Mouse (Mus musculus) naive thymus-derived CD4-positive, alpha-beta T cell, adult 2 months (primary cell): ENCODE measurements around the gene Dnm2.
"Not testable (repeated sequence)": the region's sequence is repeated elsewhere in the genome, so short reads cannot be mapped to it uniquely, and the experiment has no call there.

Experiments used
- DNase-seq: peaks from one replicate; pipeline ENCODE4 v3.0.0-alpha.2; 2011; ENCODE audit warnings: low read depth

Gene Dnm2

DNA sequence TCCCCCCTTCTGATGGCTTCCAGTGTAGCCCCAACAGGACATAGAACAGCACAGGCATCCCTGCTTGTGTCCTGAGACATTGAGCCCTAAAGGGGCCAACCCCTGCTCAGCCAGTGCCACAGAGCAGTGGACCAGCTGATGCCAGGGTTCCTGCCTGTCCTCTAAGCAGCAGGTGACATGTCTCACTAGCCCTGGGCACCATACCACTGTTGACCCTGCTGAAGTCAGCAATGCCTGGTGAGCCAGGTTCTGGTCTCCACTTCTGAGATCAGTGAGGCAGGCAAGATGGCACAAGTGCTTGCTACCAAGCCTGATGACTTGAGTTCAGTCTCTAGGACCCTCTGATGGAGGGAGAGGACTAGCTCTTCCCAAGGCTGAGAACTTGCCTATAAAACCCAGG is 81.1 kb downstream of the Dnm2 start:
- no peak for DNase-seq

DNA sequence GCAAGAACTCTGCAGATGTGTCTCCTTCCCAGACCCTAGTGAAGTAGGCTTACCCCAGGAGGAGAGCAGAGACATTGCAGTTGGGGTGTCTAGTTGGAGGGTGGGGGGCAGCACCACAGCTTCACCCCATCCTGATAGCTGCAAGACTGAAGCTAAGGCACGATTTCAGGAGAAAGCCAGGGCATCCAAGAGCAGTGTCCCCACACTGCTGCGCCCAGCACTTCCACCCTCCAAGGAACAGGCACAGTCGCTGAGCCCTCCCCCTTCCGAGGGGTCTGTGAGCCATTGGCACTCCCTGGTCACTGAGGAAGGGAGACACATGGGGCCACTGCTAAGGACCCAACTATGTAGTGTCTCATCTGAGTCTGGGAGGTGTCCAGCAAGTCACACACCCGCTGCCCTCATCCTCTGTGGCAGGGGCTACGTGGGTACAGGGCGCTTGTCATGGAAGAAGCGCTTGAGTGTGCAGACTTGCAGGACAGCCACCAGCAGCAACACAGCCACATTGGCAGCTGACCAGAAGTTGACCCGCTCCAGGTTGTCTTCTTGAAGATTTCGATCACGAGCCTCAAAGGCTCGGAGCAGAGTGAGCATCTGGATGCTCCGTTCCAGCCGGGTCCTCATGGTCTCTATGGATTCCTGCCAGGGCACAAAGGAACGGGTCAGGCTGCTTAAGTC is 83.2 kb downstream of the Dnm2 start:
- no peak for DNase-seq

DNA sequence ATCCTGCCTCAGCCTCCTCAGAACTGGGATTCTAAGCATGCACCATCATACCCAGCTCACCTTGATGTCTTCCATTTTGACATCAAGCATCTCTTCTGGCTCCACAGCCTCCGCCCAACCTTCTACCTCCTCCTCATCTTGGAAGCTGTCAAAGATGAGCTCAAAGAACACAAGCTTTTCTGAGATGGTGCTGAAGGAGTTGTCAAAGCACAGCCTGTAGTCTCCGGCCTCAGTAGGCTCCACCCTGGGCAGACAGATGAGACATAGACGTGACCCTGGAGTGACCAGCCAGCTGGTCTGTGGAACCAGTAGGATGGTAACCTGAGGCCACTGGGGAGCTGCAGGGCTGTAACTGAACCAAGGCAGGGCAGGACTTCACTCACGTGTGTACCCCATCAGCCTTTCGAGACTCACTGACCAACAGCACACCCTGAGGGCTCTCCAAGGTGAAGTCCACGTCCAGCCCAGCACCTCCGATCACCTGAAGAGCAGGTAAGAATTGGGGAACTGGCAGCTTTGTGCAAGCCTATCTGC is 84.2 kb downstream of the Dnm2 start:
- no peak for DNase-seq

DNA sequence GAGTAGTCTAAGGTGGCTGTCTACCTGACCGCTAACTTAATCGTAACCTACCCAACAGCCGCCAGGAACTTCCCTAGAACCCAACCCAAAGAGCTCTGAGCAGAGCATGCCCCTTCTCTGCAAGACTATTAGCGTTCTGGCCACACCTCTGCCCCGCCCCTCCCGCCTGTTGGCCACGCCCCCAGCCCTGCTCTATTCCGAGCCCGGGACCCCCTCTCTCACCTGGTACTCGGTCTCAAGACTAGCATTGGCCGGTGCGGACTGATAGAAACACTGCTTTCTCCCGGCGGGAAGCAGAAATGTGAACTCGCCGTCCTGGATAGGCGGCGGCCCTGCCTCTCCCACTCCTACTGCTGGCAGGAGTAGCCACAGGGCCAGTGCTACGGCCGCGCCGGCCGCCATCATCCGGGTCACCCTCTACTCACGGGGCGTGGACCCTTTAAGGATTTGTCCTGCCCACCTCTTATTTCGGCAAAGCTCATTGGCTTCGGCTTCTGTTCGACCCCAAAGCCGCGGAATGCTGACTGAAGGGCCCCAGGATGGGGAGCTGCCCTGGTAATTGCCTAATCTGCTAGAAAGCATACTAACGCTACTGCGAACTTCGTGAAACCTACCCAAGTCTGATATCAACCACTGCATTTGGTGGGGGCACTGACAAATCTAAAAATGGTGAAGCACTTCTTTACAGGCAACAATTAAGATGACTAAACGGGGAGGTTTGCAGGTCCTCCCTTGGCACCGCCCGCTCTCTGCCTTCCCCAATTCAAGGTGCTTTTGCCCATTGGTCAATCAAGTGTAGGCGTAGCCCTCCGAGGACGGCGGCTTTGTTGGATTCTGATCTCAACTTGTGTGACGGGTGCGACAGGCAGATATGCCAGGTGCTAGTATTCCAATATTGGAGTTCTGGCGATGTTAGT is 85.3 kb downstream of the Dnm2 start, which contains the start of gene Tmed1:
Tmed1 (minus strand) TSS at position 481 of the 917 bp plus-strand sequence.
- peak; percentile 59 for DNase-seq

GRCm38 (mm10) chr9:21510689-21511015 is 85.9 kb downstream of the Dnm2 start:
- no peak for DNase-seq

DNA sequence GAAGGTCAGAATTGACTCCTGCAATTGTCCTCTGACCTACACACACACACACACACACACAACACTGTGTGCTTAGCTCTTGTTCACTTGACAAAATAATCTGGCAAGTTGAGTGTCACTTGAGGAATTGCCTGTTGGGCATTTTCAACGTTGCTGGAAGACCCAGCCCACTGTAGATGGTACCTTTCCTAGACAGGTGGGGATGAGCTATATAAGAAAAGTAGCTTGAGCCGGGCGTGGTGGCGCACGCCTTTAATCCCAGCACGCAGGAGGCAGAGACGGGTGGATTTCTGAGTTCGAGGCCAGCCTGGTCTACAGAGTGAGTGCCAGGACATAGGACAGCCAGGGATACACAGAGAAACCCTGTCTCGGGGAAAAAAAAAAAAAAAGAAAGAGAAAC is 86.3 kb downstream of the Dnm2 start:
- no peak for DNase-seq

- no peak for DNase-seq
Measured at GRCm38 (mm10) chr9:21513466-21513865, 88.8 kb downstream of the Dnm2 start.

DNA sequence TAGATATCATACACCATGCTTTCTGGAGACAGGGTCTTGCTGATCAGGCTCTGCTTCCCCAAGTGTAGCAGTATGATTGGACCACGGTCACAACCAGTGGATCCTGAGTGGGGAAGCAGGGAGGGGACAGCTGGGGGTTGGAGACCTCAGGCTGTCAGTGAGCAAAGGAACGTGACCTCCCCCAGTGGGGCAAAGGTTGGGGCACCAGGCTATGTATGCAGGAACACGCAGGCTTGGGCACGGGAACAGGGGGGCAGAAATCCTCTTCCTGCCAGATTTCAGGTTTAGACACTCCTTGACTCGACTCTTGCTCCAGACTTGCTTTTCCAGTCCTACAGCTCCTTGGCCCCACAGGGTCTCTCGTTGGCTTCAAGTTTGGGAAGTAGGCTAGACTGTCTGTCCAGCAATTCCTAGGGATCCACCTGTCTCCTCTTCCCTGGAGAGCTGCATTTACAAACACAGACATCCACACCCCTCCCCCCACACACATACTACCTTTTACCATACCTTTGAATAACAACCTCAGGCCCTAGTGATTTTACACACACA is 93.3 kb downstream of the Dnm2 start:
- DNase-seq = no peak

- not testable (repeated sequence) for DNase-seq
Measured at GRCm38 (mm10) chr9:21518690-21519089, 94.0 kb downstream of the Dnm2 start.

- DNase-seq = peak; percentile 43
Measured at GRCm38 (mm10) chr9:21525142-21525936, 100.6 kb downstream of the Dnm2 start.

DNA sequence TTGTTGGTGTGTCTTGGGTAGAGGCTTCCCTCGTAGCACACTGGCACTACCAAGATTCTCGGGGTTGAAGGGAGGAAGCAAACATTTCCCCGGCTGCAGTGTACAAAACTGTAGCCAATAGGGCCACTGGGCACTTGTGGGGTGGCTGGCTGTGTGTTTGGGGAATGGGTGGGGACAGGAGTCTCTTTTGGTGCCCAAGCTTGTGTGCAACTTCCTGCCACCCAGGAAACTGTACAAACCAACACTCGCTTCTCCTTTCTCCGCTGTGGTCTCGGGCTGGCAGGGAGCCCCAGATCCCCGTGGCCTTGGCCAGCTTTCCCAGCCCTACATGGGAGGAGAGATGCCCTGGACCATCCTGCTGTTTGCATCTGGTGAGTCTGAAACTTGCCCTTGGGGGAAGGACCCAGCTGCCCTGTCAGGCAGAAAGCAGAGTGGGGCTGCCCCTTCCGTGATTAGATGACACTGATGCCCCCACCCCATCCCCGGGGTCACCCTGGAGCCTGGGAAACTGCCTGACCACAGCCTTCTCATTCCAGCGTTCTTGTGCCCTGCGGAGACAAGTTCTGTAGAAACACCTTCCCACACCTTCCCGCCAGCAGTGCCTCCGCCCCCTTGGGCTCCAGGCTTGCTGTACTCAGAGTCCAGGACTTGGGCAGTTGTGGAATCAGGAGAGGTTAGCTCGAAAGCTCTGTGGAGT is 101.4 kb downstream of the Dnm2 start, which contains the start of gene AB124611:
AB124611 (plus strand) TSS at position 240 of the 697 bp plus-strand sequence.
- peak; percentile 61 for DNase-seq

DNA sequence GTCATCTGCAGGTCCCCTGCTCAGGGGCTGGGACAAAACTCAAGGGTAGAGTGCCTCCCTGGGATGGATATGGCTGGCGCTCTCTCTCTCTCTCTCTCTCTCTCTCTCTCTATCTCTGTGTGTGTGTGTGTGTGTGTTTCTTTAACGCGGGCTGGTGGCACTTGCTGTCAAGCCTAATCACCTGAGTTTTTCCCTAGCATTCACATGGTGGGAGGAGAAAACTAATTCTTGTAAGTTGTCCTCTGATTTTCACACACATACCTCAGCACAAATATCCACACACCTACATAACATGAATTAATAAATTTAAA is 101.9 kb downstream of the Dnm2 start:
- DNase-seq = no peak

GRCm38 (mm10) chr9:21527100-21527801 is 102.5 kb downstream of the Dnm2 start:
- DNase-seq = no peak

DNA sequence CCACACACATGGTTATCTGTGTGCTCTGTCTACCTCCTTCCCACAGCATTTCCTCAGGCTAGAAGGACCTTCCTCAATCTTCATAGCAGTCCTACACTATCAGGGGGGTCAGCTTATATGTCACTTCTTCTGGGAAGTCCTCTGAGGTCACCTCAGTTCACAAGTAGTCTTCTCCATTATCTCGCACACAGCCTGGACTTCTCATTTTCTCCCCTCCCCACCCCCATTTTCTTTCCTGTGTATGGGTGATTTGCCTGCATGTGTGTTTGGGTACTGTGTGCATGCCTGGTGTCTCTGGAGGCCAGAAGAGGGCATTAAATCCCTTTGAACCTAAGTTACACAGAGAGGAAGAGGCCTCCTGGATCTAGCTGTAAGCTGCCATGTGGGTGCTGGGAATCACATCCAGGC is 103.2 kb downstream of the Dnm2 start:
- DNase-seq = no peak

- DNase-seq = no peak
Measured at GRCm38 (mm10) chr9:21536501-21536900, 111.8 kb downstream of the Dnm2 start.

DNA sequence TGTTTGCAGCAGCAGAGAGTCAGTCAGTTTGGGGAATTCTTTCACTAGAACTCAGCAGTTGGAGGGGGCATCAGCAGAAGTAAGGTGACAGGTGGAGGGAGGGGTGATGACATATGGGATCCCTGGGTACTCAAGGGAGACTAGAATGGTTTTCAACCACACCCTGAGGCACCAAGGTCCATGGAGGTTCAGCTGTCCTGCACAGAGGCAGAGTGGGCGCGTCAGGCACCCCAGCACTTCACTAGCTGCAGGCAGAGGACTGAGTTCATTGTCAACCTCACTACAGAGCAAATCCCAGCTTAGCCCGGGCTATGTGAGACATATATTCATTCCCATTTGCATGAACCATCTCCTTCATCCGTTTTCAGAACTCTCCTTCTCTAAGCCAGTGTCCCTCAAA is 112.3 kb downstream of the Dnm2 start:
- no peak for DNase-seq

DNA sequence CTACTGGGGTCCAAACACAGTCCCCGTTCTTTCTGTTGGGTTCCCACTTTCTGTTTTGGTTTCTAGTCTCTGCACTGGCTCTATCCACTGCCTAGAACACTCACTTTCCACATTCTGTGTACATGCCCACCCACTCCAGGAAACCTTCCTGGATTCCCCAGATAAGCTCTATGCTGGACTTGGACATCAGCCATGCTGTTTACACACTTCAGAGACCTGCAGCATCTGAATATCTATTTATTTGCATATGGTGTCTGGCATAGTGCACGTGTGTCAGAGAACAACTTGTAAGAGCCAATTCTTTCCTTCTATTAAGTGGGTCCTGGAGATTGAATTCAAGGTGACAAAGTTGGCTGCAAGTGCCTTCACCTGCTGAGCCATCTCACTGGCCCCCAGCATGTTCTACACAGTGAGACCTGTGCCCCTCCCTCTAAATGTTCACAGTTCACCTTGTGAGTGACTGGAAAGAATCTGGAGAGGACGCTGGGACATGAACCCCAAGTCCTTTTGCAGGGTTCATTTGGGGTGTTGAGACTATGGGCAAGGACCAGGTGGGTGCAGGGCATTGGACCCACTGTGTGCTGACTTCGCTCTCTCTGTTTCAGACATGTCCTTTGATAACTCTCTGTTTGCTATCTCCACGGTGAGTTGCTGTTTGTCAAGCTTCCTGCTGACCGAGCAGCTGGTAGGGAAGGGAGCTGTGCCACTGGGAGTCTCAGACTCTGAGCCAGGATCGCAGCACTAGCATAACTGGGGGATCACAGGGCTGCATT is 115.5 kb downstream of the Dnm2 start:
- no peak for DNase-seq

GRCm38 (mm10) chr9:21542001-21542400 is 117.3 kb downstream of the Dnm2 start:
- not testable (repeated sequence) for DNase-seq

DNA sequence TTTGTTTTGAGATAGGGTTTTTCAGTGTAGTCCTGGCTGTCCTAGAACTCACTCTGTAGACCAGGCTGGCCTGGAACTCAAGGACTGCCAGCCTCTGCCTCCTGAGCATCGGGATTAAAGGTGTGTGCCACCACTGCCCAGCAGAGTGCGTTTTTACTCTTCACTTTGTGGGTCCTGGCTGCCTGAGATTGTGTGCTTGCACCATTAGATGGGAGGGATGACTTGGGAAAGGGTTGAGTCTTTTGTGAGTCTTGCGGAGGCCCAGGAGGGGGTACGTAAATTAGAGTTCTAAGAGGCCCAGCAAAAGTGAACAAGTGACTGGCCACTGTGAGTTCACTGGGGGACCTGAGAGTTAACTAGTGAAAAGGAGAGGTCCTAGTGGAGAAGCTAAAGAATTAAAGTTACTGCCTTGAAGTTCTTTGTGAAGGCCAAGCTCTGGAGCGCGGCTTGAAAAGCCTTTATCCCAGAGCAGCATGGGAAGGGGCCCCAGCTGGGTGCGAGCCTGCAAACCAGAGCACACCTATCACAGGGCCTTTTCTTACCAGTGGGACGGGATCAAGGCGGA is 120.7 kb downstream of the Dnm2 start:
- DNase-seq = no peak
